Mouse (Mus musculus) cerebellum, adult 9-11 months (tissue): Measurements from ENCODE around the gene Serpine2.

Source experiments
- DNase-seq: peaks from one replicate; pipeline ENCODE4 v3.0.0; 2022

Serpine2 gene

GRCm38 (mm10) chr1:79809447-79809846 is 51.5 kb downstream of the Serpine2 start:
- DNase-seq: no peak

GRCm38 (mm10) chr1:79806865-79807264 is 54.1 kb downstream of the Serpine2 start:
- no peak for DNase-seq

- DNase-seq: no peak
Observed at GRCm38 (mm10) chr1:79803614-79804013, 57.4 kb downstream of the Serpine2 start.

GRCm38 (mm10) chr1:79802858-79803427 is 58.0 kb downstream of the Serpine2 start:
- no peak for DNase-seq

DNA sequence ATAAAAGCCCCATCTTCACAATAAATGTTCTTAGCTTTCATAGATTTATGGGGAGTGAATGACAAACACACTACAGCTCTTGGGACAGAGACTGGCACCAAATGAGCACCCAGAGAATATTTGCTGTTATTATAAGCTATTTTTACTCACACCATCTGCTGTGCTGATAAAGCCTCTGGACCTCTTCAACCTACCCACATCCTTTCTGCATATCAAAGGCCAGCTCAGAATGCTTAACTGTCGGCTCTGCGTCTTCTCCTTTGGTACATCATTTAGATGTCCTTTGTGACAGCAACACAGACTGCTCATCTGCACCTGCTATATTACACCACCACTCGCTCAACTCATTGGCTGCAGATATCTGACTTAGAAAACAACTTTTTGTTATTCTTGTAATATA is 63.9 kb downstream of the Serpine2 start:
- DNase-seq: no peak

DNA sequence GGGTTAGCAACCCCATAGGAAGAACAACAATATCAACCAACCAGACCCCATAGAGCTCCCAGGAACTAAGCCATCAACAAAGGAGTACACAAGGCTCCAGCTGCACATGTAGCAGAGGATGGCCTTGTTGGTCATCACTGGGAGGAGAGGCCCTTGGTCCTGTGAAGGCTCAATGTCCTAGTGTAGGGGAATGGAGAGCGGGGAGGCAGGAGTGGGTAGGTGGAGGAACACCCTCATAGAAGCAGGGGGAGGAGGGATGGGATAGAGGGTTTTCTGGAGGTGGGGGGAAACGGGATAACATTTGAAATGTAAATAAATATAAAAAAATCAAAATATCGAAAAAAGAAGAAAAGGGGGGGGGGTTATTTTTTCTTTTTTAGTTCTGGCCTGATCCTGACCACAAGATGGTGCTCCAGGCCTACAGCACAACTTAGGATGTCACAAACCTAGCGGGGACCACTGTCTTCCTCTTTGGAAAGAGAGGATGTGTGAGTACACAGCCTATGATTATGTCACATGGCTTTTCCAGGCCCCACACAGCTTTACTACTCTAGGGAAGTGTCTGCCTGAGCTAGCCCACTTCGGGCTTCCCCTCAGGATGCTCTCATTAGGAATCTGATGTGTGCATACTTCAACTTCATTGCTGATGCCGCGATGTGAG is 74.6 kb downstream of the Serpine2 start:
- no peak for DNase-seq

GRCm38 (mm10) chr1:79782433-79782832 is 78.5 kb downstream of the Serpine2 start:
- DNase-seq: no peak

DNA sequence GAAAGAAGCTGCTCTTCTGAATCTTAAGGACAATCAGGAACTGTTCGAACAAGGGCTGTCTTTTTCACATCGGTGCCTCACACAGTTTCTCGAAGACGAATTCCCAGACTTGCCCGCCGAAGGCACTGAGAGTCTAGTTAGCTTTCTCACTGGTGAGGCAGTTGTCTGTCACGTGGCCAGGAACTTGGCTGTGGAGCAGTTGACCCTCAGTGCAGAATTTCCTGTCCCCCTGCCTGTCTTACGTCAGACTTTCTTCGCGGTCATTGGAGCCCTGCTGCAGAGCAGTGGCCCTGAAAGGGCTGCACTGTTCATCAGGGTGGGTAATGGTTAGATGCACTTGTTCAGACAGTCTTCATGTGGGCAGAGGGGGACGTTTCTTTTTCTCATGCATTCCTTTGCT is 83.0 kb downstream of the Serpine2 start:
- no peak for DNase-seq

GRCm38 (mm10) chr1:79775927-79776458 is 85.0 kb downstream of the Serpine2 start, which contains the start of the genes Mrpl44 and Wdfy1:
Gene Mrpl44, plus strand, starts transcription at chr1:79776018.
Gene Wdfy1, minus strand, starts transcription at chr1:79776143.
- peak; percentile 96 for DNase-seq

- DNase-seq: no peak
Observed at GRCm38 (mm10) chr1:79774164-79774780, 86.7 kb downstream of the Serpine2 start.

- DNase-seq: no peak
Observed at GRCm38 (mm10) chr1:79768231-79768630, 92.7 kb downstream of the Serpine2 start.

- no peak for DNase-seq
Observed at GRCm38 (mm10) chr1:79764483-79764882, 96.5 kb downstream of the Serpine2 start.

DNA sequence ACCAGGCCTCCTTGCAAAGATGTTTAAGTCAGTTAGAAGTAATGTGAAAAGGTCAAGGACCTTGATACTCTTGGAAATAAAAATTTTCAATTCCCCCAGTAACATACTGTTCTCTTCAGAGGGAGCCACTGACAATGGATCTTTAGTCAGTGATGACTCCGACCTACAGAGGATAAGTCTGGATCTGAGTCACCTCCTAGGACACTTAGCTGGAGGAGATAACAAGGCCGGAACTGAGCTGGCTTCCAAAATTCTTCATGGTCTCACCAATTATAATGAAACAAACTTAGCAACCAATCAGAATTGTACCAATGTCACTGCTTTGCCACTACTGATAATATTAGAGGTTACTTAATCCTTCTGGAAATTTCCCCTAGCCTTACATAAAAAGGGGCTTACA is 96.9 kb downstream of the Serpine2 start:
- no peak for DNase-seq

DNA sequence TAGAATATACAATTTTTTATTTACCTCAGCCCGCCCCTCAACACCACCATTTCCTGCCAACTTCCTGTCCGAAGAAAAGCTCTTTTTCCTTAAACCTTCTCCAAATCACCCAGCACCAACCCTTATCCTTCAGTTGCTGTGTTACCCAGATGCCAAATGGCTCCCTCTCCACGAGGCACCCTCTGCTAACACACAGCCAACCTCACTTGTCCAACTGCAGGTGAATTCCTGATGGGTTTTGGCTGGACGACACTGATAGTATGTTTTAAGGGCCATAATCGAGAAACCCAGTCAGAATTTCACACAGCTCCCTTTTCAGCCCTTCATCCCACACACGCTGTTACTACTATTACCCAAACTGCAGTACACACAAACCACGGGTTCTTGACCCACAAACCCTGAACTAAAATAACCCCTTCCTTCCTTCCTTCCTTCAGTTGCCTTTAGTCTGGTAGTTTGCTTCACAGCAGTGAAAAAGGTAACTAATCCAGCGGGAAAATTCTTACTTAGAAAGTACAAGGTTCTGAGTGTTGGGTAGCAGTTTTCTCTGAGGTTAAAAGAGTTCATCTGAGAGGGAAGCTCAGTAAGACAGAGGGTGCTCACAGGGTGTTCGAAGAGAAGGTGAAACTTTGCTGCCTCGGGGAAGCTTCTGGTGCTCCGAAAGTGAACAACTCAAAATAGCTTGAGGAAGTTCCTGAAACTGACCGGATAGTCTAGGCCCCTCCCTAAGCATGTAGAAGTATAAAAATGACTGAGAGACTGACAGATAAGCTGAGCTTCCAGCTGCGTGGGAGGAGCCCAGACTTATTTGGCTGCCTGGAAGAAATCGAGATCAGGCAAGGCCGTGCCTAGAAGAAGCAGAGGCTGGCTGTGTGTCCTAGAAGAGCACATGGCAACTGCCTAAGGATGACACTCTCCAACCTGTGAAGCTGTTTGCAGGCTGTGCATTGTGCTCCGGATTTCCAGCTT is 98.4 kb downstream of the Serpine2 start:
- DNase-seq: peak; percentile 47

GRCm38 (mm10) chr1:79761917-79762271 is 99.1 kb downstream of the Serpine2 start:
- no peak for DNase-seq

DNA sequence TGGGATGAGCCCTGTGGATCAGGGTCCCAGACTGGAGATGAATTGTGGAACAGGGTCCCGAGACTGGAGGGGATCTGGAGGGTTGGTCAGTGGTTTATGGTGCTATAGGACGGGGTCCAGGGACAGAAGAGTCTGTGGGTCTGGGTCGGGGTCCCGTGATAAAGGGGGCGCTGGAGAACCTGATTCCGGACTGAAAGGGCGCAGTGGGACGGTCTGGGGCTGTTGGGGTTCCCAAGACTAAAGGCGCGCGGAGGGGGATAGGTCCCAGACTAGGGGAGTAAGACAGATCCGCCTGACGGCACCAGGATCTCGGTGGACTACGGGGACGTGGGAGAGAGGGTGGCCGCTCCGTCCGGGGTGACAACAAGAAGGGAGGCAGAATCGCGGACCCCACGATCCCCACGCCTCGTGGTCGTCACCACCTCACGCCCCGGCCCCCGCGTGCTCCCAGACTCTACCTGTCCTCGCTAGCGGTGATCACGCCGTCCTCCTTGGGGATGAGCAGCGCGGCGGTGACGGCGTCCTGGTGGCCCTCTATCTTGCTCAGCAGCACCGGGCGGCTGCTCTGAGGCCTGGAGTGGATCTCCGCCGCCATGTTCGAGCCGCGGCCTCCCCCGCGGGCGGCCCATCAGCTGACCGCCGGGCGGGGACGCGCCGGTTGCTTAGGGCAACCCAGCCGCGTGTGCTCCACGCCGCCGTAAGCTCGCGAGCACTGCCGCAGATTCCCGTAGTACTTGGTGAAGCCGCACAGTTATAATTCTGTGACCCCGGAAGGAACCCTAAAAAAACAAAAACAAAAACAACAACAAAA is 99.7 kb downstream of the Serpine2 start:
- peak; percentile 84 for DNase-seq

GRCm38 (mm10) chr1:79760656-79761055 is 100.3 kb downstream of the Serpine2 start:
- DNase-seq: peak; percentile 61

DNA sequence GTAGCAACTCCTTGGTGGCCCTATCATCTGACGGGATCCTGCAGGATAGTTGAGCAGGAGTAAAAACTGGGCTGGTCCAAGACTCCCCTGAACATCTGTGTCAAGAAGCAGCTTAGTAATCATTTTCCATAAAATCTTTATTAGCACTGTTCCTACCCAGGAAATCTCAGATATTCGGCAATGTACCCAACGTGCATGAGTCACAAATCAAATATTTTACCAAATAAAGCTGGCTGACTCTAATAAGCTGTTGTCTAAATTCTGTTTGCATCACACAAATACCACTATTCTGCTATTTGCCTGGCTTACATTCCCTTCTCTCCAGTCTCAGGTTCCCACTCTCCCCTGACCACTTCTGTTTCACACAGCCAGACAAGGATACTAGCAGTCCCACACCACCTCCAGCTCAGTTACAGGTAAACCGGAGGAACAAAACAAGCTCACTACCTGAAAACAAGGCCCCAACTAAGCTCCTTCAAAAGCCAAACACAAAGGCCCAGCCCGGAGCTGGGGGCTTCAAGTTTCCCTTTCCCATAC is 101.5 kb downstream of the Serpine2 start:
- DNase-seq: no peak

- no peak for DNase-seq
Observed at GRCm38 (mm10) chr1:79759006-79759405, 102.0 kb downstream of the Serpine2 start.

GRCm38 (mm10) chr1:79757597-79757996 is 103.4 kb downstream of the Serpine2 start:
- no peak for DNase-seq

DNA sequence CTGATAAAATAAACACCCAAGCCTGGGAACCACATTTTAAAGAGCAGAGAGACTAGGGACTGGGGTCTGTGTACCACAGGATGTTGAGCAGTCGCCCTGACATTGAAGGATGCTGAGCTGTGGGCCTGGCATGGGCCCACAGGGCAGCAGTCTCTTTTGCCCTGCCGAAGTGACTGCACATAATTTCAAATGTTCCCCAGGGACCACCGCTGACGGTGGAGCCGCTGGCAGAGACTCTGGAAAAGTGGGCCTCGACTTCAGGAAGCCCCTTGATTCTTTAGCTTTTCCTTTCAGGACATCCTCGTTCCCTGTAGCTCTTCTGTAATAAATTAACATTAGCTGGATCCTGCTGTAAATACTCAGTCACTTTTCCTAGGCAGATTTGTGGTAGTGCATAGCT is 103.8 kb downstream of the Serpine2 start:
- no peak for DNase-seq

- no peak for DNase-seq
Observed at GRCm38 (mm10) chr1:79756417-79756816, 104.6 kb downstream of the Serpine2 start.
